Mouse (Mus musculus) ES-Bruce4 (cell line): ENCODE measurements around the gene Olfr323.

ENCODE experiments used
- CTCF ChIP-seq: IDR thresholded peaks from one replicate; pipeline ENCODE4 v1.8.1; 2011; ENCODE audit warnings: low read depth, low read length
- EP300 ChIP-seq: IDR thresholded peaks from 2 replicates; pipeline ENCODE4 v1.6.1; 2011; ENCODE audit warnings: low read depth, low read length; ENCODE audit not compliant: insufficient read depth
- POLR2A ChIP-seq: IDR thresholded peaks from one replicate; pipeline ENCODE4 v1.8.1; 2011; ENCODE audit warnings: low read length; ENCODE audit not compliant: insufficient read depth

GRCm38 (mm10) chr11:58626146-58626545 lies 4.2 kb downstream of the Olfr323 start:
- TF ChIP-seq CTCF (no peak), POLR2A (no peak), EP300 (no peak)
